Mouse (Mus musculus) ES-Bruce4 (cell line): ENCODE results near the gene Apba1. TPM values are rescaled to one million over a fixed set of nuclear protein-coding genes. Genes with fewer than 3 reads are reported as not detected.

Experiments used
- H3K27ac ChIP-seq: 2 replicates; pipeline ENCODE4 v1.5.1; 2012; ENCODE audit warnings: low read length, inconsistent platforms; ENCODE audit not compliant: insufficient read depth
- H3K27me3 ChIP-seq: 2 replicates; pipeline ENCODE4 v1.6.1; 2012; ENCODE audit warnings: mild to moderate bottlenecking, low read length, inconsistent platforms; ENCODE audit not compliant: control insufficient read depth, poor library complexity, insufficient read depth, severe bottlenecking
- H3K36me3 ChIP-seq: 2 replicates; pipeline ENCODE4 v1.6.1; 2012; ENCODE audit warnings: inconsistent platforms, mild to moderate bottlenecking, low read length, moderate library complexity; ENCODE audit not compliant: control insufficient read depth, poor library complexity, insufficient read depth, severe bottlenecking
- H3K4me1 ChIP-seq: one replicate; pipeline ENCODE4 v1.8.1; 2011; ENCODE audit warnings: low read length; ENCODE audit not compliant: control insufficient read depth, insufficient read depth
- H3K4me3 ChIP-seq: 2 replicates; pipeline ENCODE4 v1.5.1; 2011; ENCODE audit warnings: low read depth, mild to moderate bottlenecking, low read length
- H3K9ac ChIP-seq: 2 replicates; pipeline ENCODE4 v1.6.1; 2012; ENCODE audit warnings: low read depth, mild to moderate bottlenecking, inconsistent platforms; ENCODE audit not compliant: poor library complexity, severe bottlenecking
- H3K9me3 ChIP-seq: replicated peaks from 2 replicates; pipeline ENCODE4 v1.6.1; 2012; ENCODE audit warnings: mild to moderate bottlenecking, low read length, inconsistent platforms; ENCODE audit not compliant: control insufficient read depth, poor library complexity, insufficient read depth, severe bottlenecking
- CTCF ChIP-seq: IDR thresholded peaks from one replicate; pipeline ENCODE4 v1.8.1; 2011; ENCODE audit warnings: low read depth, low read length
- EP300 ChIP-seq: IDR thresholded peaks from 2 replicates; pipeline ENCODE4 v1.6.1; 2011; ENCODE audit warnings: low read depth, low read length; ENCODE audit not compliant: insufficient read depth
- POLR2A ChIP-seq: IDR thresholded peaks from one replicate; pipeline ENCODE4 v1.8.1; 2011; ENCODE audit warnings: low read length; ENCODE audit not compliant: insufficient read depth
- polyA plus RNA-seq: library from polyadenylated mRNA; stranded (reverse); fragments of >200 nt; gene quantifications from 2 replicates; pipeline ENCODE4 v1.2.4, GENCODE M21; 2011; ENCODE audit warnings: low read depth; ENCODE audit not compliant: missing spikeins, insufficient read depth, insufficient read length

The Apba1 gene
- polyA plus RNA-seq, 1 experiment = 0.16 TPM

DNA sequence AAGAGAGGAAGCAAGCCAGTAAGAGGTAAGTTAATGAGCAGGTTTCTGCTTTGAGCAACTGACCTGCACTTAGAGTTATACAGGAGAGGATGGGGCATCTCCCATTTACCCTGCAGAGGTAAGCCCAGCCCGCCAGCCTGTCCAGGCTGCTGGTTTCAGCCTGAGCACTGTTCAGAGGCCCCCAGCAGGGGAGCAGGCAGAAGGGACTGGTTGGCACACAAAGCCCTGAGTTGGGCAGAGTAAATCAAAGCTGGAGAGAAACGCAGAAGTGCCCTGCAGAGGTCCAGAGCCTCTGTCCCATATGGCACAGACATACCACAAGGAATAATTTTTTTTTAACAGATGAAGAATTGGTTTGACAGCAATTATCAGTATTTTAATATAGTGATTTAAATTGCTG lies 5.4 kb downstream of the Apba1 start:
- no peak overlapping the region for H3K9ac ChIP-seq
- no peak for TF ChIP-seq POLR2A
- TF ChIP-seq CTCF = no peak
- no peak for TF ChIP-seq EP300
- no peak overlapping the region for H3K27ac ChIP-seq
- H3K4me1 ChIP-seq = no peaks in the 10 kb centered on the region
- no peaks in the 10 kb centered on the region for H3K9me3 ChIP-seq
- peaks cover 2% of the 10 kb centered on the region; the same call in 1 of the 2 replicates for H3K27me3 ChIP-seq
- H3K36me3 ChIP-seq = no peaks in the 10 kb centered on the region
- no peak overlapping the region for H3K4me3 ChIP-seq

DNA sequence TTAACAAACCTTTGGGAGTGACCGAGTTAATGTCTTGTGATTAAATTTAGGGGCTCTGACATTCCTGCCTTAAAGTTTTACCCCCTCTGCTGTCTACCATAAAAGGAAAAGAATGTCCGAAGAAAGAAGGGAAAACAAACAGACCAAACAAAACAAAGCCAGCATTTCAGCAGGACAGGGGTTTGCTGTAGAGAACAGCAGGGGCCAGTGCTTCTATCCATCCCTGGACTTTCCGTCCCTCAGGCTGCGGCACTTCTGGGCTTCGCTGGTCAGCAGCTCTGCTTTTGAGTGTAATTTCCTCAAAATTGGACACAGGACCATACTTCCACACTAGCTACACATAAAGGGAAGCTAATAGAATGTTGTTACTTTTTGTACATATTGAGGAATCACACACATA lies 10.2 kb downstream of the Apba1 start:
- Histone ChIP-seq H3K27ac (no peak overlapping the region), H3K9ac (no peak overlapping the region), H3K4me3 (no peak overlapping the region), H3K4me1 (no peaks in the 10 kb centered on the region), H3K27me3 (no peaks in the 10 kb centered on the region), H3K36me3 (no peaks in the 10 kb centered on the region), H3K9me3 (no peaks in the 10 kb centered on the region)
- TF ChIP-seq POLR2A = no peak

GRCm38 (mm10) chr19:23770494-23771423 lies 12.1 kb downstream of the Apba1 start:
- no peaks in the 10 kb centered on the region for H3K4me1 ChIP-seq

DNA sequence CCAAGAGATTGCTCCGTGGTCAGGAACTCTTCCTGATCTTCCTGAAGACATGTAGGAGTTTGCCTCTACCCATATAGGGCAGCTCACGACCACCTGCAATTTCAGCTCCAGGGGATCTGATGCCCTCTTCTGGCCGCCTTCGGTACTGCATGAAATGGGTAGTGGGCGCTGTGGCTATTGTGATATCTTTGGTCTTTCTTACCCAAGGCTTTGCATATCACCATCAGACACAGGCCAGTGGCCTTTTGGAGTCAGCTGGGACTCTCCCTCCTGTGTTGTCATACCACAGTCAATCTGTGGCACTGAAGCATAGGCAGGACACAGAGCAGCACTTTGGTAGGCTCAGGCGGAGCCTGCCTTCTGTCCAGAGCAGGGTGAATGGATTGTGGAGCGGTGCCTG lies 13.3 kb downstream of the Apba1 start:
- Histone ChIP-seq H3K9ac (no peak overlapping the region), H3K4me1 (no peaks in the 10 kb centered on the region), H3K9me3 (no peaks in the 10 kb centered on the region), H3K36me3 (no peaks in the 10 kb centered on the region), H3K27ac (no peak overlapping the region), H3K4me3 (no peak overlapping the region), H3K27me3 (no peaks in the 10 kb centered on the region)
- peak; percentile 80 for TF ChIP-seq CTCF
- TF ChIP-seq POLR2A = no peak

More at GRCm38 (mm10) chr19:23770494-23771423, 12.1 kb downstream of the Apba1 start:
- Histone ChIP-seq H3K9me3 (no peaks in the 10 kb centered on the region), H3K27me3 (no peaks in the 10 kb centered on the region), H3K36me3 (no peaks in the 10 kb centered on the region), H3K9ac (no peak overlapping the region), H3K4me3 (no peak overlapping the region), H3K27ac (no peak overlapping the region)
- TF ChIP-seq POLR2A = no peak
- no peak for TF ChIP-seq EP300
- no peak for TF ChIP-seq CTCF

DNA sequence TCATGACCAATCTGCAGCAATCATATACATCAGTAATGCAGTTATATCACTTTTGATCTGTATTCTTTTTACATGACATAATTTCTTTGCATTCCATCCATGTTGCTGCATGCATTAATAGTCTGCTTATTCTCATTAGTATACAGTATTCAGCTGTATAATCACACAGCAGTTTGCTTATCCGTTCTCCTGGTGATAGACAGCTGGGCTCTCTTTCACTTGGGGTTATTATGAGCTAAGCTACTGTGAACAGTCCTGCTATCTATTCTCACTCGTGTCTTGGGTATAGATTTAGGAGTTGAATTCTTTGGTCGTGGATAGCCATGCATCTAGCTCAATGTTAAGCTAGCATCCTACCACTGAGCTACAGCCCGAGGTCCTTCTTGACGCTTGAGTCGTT lies 16.7 kb downstream of the Apba1 start:
- no peak overlapping the region for H3K27ac ChIP-seq
- no peaks in the 10 kb centered on the region for H3K9me3 ChIP-seq
- H3K4me3 ChIP-seq = no peak overlapping the region
- H3K36me3 ChIP-seq = no peaks in the 10 kb centered on the region
- TF ChIP-seq EP300 (no peak), CTCF (no peak), POLR2A (no peak)
- no peak overlapping the region for H3K9ac ChIP-seq
- no peaks in the 10 kb centered on the region for H3K27me3 ChIP-seq
- no peaks in the 10 kb centered on the region for H3K4me1 ChIP-seq

- H3K9ac ChIP-seq = no peak overlapping the region
- TF ChIP-seq CTCF (no peak), EP300 (no peak), POLR2A (no peak)
- H3K36me3 ChIP-seq = no peaks in the 10 kb centered on the region
- no peak overlapping the region for H3K27ac ChIP-seq
- H3K4me1 ChIP-seq = no peaks in the 10 kb centered on the region
- H3K4me3 ChIP-seq = no peak overlapping the region
- H3K9me3 ChIP-seq = no peaks in the 10 kb centered on the region
- H3K27me3 ChIP-seq = no peaks in the 10 kb centered on the region; the same call in 1 of the 2 replicates
Observed at GRCm38 (mm10) chr19:23779130-23779529, 20.4 kb downstream of the Apba1 start.
